Mouse (Mus musculus): ENCODE results near the gene Polr1c. TPM values are rescaled to one million over a fixed set of nuclear protein-coding genes. Genes with fewer than 3 reads are reported as not detected.

Polr1c gene
- total and polyA plus RNA-seq, 3 experiments: 26.6 to 76.2 (median 64.1) TPM

DNA sequence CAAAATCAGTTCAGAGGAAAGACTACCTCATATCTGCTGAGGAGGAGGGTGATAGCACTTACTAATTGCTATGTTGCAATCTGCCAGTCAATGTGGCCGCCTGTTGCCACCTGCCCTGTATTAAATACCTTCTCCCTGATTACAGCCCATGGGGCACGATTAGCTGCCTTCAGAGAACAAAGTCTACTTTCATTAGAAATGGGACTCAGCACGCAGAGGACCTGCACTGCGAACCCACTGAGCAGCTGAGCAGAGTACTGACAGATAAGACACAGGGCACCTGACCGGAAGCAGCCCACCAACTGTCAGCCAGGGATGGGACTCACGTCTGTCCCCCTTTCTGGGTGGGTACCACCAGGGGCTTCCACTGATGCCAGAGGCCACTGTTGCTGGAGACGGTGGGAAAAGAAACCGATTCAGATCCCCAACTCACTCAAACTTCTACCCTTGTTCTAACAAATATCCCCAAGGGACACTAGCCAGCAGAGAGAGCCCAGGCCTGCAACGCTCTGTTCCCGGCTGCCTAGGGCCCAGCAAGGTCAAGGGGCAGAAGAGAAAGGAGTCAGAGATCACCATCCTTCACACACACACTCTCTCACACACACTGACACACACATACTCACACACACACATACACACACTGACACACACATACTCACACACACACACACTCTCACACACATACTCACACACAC is 20.3 kb upstream of the Polr1c start:
- ATAC-seq (ENCODE audit: extremely low read depth, insufficient number of reproducible peaks, low FRiP score, poor library complexity, severe bottlenecking): no peak
- Histone ChIP-seq H3K9me3 (replicated peaks) (no peaks in the 10 kb centered on the region), H3K36me3 (replicated peaks) (peaks cover 99% of the 10 kb centered on the region), H3K4me3 (ENCODE audit: low read depth, low read length) (no peak overlapping the region), H3K4me1 (ENCODE audit: insufficient read depth, low read depth, low read length) (peaks cover 21% of the 10 kb centered on the region), H3K27me3 (ENCODE audit: insufficient read depth, low read length) (no peaks in the 10 kb centered on the region)
- no peak for TF ChIP-seq CTCF (IDR thresholded peaks at IDR 0.05; ENCODE audit: low read depth, low read length)
- TF ChIP-seq GATA2 (IDR thresholded peaks at IDR 0.05; ENCODE audit: borderline replicate concordance, low read depth, low read length): no peak
- DNase-seq (ENCODE audit: low spot score): no peak

DNA sequence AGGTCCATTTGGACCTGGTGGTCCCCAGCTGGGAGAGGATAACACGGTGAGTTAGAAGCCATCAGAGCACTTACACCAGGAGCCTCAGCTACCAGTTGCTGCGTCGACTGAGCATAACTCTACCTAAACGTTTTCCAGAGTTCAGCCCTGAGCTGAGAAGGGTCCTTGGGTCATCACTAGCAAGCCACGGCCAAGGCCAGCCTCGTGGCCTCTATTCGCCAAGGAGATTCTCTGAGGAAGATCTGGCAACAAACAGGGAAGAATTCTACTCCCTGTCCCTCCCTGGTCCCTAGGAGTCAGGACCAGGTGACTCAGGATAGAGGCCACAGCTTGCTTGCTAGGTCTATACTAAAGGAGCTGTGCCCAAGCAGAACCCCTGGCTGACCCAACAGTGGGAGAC is 19.7 kb upstream of the Polr1c start:
- peaks cover 21% of the 10 kb centered on the region for H3K4me1 ChIP-seq (ENCODE audit: insufficient read depth, low read depth, low read length)
- no peaks in the 10 kb centered on the region for H3K27me3 ChIP-seq (ENCODE audit: insufficient read depth, low read length)
- ATAC-seq (ENCODE audit: extremely low read depth, insufficient number of reproducible peaks, low FRiP score, poor library complexity, severe bottlenecking) (no peak), DNase-seq (ENCODE audit: low spot score) (no peak)
- TF ChIP-seq TAL1 (conservative IDR thresholded peaks at IDR 0.05; ENCODE audit: low read depth, low read length) (no peak), CTCF (IDR thresholded peaks at IDR 0.05; ENCODE audit: low read depth, low read length) (no peak), GATA2 (IDR thresholded peaks at IDR 0.05; ENCODE audit: borderline replicate concordance, low read depth, low read length) (no peak), POLR2AphosphoS5 (IDR thresholded peaks at IDR 0.05; ENCODE audit: insufficient replicate concordance, low read depth, low read length) (no peak), GATA1 (IDR thresholded peaks at IDR 0.05; ENCODE audit: borderline replicate concordance, low read length) (no peak)
- H3K4me3 ChIP-seq (ENCODE audit: low read depth, low read length): no peak overlapping the region
- H3K36me3 ChIP-seq (replicated peaks): peaks cover 99% of the 10 kb centered on the region
- no peaks in the 10 kb centered on the region for H3K9me3 ChIP-seq (replicated peaks)

DNA sequence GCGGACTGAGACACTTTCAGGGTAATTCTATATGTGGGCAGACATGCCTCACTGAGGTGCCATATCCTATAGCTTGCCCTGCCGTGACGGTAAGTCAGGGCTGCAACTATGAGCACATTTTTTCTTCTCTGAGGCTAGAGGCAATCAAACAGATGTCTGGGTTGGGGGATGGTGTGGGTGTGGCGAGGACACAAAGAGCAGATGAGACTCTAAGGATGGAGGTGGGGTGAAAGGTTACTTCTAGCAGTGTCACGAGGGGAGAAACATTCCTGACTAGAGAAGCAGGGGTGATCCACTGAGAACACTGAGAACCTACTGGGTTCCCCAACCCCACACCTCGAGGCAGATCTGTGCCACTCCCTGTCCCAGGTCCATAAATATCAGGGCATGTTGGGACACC is 19.1 kb upstream of the Polr1c start:
- ATAC-seq (ENCODE audit: extremely low read depth, insufficient number of reproducible peaks, low FRiP score, poor library complexity, severe bottlenecking): no peak
- TF ChIP-seq CTCF (IDR thresholded peaks at IDR 0.05; ENCODE audit: low read depth, low read length) (no peak), POLR2AphosphoS5 (IDR thresholded peaks at IDR 0.05; ENCODE audit: insufficient replicate concordance, low read depth, low read length) (no peak), TAL1 (conservative IDR thresholded peaks at IDR 0.05; ENCODE audit: low read depth, low read length) (no peak), GATA2 (IDR thresholded peaks at IDR 0.05; ENCODE audit: borderline replicate concordance, low read depth, low read length) (no peak), GATA1 (IDR thresholded peaks at IDR 0.05; ENCODE audit: borderline replicate concordance, low read length) (no peak)
- Histone ChIP-seq H3K4me3 (ENCODE audit: low read depth, low read length) (no peak overlapping the region), H3K36me3 (replicated peaks) (peaks cover 99% of the 10 kb centered on the region), H3K4me1 (ENCODE audit: insufficient read depth, low read depth, low read length) (peaks cover 21% of the 10 kb centered on the region), H3K9me3 (replicated peaks) (no peaks in the 10 kb centered on the region), H3K27me3 (ENCODE audit: insufficient read depth, low read length) (no peaks in the 10 kb centered on the region)
- no peak for DNase-seq (ENCODE audit: low spot score)

DNA sequence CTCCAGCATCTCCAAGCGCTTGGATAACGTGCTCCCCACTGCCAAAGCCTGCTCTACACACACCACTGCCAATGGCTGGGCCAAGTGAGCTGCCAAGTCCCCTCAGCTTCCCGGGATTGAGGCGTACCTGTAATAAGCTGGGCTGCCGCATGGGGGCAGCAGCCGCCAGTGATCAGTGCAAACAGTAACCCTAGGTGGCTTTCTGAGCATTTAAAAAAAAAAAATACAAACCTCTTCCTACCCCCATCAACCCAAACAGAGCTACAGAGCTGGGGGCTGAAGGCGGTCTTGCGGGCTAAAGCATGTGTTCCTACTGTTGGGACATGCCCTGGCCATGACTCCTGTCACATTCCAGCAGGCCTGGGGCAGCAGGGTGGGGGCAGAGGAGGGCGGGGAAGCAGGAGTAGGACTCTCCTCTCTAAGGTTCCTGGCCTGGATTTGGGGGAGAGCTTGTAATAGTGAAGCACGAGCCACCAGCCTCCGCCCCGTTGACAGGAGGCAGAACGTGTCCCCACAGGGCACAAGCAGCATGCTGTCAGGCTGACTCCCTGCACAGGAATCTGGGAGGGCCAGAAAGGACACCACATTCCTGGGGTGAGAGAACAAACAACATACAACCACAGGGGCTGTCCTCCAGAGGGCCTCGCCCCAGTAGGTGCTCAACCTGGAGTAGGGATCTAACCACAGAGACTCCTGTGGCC is 18.2 kb upstream of the Polr1c start:
- Histone ChIP-seq H3K9me3 (replicated peaks) (no peaks in the 10 kb centered on the region), H3K36me3 (replicated peaks) (peaks cover 99% of the 10 kb centered on the region), H3K4me3 (ENCODE audit: low read depth, low read length) (no peak overlapping the region), H3K27me3 (ENCODE audit: insufficient read depth, low read length) (no peaks in the 10 kb centered on the region), H3K4me1 (ENCODE audit: insufficient read depth, low read depth, low read length) (peaks cover 22% of the 10 kb centered on the region)
- peak; percentile 40 for ATAC-seq (ENCODE audit: extremely low read depth, insufficient number of reproducible peaks, low FRiP score, poor library complexity, severe bottlenecking)
- no peak for TF ChIP-seq GATA1 (IDR thresholded peaks at IDR 0.05; ENCODE audit: borderline replicate concordance, low read length)
- TF ChIP-seq CTCF (IDR thresholded peaks at IDR 0.05; ENCODE audit: low read depth, low read length): peak; percentile 73
- peak; percentile 63 for DNase-seq (ENCODE audit: low spot score)

DNA sequence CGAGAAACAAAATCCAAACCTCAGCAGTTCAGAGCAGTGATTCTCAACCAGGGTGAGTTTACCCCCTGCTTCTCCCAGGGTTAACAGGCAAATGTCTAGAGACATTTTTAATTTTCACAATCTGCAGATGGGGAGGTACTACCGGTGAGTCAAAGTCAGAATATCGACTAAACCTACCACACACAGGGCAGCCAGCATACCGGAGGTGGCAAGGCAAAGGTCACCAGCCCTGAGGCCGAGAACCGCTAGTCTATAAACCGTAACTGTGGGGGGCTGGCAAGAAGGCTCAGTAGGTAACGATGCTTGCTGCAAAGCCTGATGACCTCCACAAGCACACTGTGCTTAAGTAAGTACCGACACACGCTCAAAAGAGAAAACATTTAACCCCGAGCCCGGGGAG is 17.6 kb upstream of the Polr1c start:
- ATAC-seq (ENCODE audit: extremely low read depth, insufficient number of reproducible peaks, low FRiP score, poor library complexity, severe bottlenecking) (no peak), DNase-seq (ENCODE audit: low spot score) (no peak)
- Histone ChIP-seq H3K4me3 (ENCODE audit: low read depth, low read length) (no peak overlapping the region), H3K36me3 (replicated peaks) (peaks cover 99% of the 10 kb centered on the region), H3K4me1 (ENCODE audit: insufficient read depth, low read depth, low read length) (peaks cover 28% of the 10 kb centered on the region), H3K27me3 (ENCODE audit: insufficient read depth, low read length) (no peaks in the 10 kb centered on the region), H3K9me3 (replicated peaks) (no peaks in the 10 kb centered on the region)
- no peak for TF ChIP-seq GATA1 (IDR thresholded peaks at IDR 0.05; ENCODE audit: borderline replicate concordance, low read length)
- no peak for TF ChIP-seq POLR2AphosphoS5 (IDR thresholded peaks at IDR 0.05; ENCODE audit: insufficient replicate concordance, low read depth, low read length)
- TF ChIP-seq CTCF (IDR thresholded peaks at IDR 0.05; ENCODE audit: low read depth, low read length): no peak
- no peak for TF ChIP-seq TAL1 (conservative IDR thresholded peaks at IDR 0.05; ENCODE audit: low read depth, low read length)
- no peak for TF ChIP-seq GATA2 (IDR thresholded peaks at IDR 0.05; ENCODE audit: borderline replicate concordance, low read depth, low read length)

DNA sequence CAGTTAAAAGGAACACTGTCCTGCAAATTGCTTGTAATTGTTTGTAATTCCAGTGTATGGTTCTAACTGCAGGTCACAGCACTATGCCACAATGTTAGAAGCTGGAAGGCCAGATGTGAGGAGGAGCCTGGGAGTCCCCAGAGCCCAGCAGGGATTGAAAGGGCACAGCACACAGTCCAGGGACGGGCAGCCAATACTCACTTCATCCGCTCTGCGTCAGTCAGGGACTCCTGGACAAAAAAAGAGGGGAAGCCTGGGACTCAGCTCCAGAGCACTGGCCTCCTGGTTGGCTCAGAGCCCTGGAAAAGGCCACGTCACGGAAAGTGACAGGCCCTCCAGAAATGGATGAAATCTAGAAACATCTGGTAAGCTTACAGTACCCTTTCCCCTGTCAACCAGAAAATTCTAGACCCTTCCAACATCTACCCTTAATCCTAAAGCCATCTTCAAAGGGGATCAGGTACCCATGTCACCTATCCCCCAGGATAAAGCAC is 14.4 kb upstream of the Polr1c start:
- Histone ChIP-seq H3K4me3 (ENCODE audit: low read depth, low read length) (no peak overlapping the region), H3K36me3 (replicated peaks) (peaks cover 100% of the 10 kb centered on the region), H3K9me3 (replicated peaks) (no peaks in the 10 kb centered on the region), H3K4me1 (ENCODE audit: insufficient read depth, low read depth, low read length) (peaks cover 28% of the 10 kb centered on the region), H3K27me3 (ENCODE audit: insufficient read depth, low read length) (no peaks in the 10 kb centered on the region)
- no peak for DNase-seq (ENCODE audit: low spot score)
- TF ChIP-seq GATA2 (IDR thresholded peaks at IDR 0.05; ENCODE audit: borderline replicate concordance, low read depth, low read length) (no peak), CTCF (IDR thresholded peaks at IDR 0.05; ENCODE audit: low read depth, low read length) (no peak), POLR2AphosphoS5 (IDR thresholded peaks at IDR 0.05; ENCODE audit: insufficient replicate concordance, low read depth, low read length) (no peak), GATA1 (IDR thresholded peaks at IDR 0.05; ENCODE audit: borderline replicate concordance, low read length) (no peak), TAL1 (conservative IDR thresholded peaks at IDR 0.05; ENCODE audit: low read depth, low read length) (no peak)
- ATAC-seq (ENCODE audit: extremely low read depth, insufficient number of reproducible peaks, low FRiP score, poor library complexity, severe bottlenecking): no peak
